Mouse (Mus musculus) E14TG2a.4 (cell line): ENCODE data around the gene Rnf43.

Experiments used
- CTCF ChIP-seq: conservative IDR thresholded peaks from 2 replicates; pipeline ENCODE4 v1.5.1; 2014; ENCODE audit warnings: low read length
- NANOG ChIP-seq: IDR thresholded peaks from 2 replicates; pipeline ENCODE4 v1.6.1; 2014; ENCODE audit warnings: borderline replicate concordance, low read length, mixed read lengths
- POU5F1 ChIP-seq: IDR thresholded peaks from 2 replicates; pipeline ENCODE4 v1.6.1; 2014; ENCODE audit warnings: low read length, borderline replicate concordance

DNA sequence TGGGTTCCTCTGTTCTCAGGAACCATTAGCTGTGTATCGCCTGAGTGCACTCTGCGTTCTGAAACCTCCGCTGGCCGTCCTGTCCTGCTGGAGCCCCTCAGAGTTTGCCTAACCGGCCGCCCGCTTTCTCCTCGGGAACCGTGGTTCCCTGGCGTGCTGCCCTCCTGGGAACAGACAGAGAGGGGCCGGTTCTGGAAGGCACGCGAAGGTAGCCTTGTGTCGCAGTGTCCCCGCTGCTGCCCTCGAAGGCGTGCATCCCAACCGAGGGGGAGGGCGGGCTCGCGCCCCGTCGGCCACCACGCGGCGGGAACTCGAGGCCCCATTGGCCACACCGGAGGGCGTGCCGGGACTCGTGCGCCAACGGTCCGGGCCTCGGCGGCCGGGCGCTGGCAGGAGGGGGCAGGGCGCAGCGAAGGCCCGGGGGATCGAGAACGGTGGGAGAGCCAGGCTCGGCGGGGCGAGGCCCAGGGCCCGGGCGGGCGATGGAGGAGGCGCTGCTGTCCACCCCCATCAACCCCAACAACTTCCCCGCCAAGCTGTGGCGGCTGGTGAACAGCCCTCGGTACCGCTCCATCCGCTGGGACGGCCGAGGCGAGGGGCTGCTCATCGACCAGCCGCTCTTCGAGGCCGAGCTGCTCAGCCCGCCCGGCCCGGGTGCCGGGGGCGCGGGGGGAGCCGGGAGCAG, 45.6 kb upstream of the Rnf43 start, which contains the start of gene Hsf5:
- no peak for TF ChIP-seq CTCF
- TF ChIP-seq POU5F1 = no peak
- TF ChIP-seq NANOG = no peak
